Mouse (Mus musculus) layer of hippocampus, postnatal 25 days (tissue): ENCODE results near the gene Rasl10b. TPM values are rescaled to one million over a fixed set of nuclear protein-coding genes. Genes with fewer than 3 reads are reported as not detected.

ENCODE experiments used
- DNase-seq, 2 experiments: peaks; one replicate each; pipeline ENCODE4 v3.0.0; 2022; ENCODE audit warnings: mixed read lengths in 2 of 2, low spot score in 1 of 2; ENCODE audit errors: extremely low spot score in 1 of 2
- total RNA-seq, 2 experiments: library from RNA; stranded (reverse); gene quantifications; 2 replicates each; pipeline ENCODE4 v1.2.3; 2021

Gene Rasl10b
- total RNA-seq, 2 experiments from 2014 or later, result 222 to 242 TPM

DNA sequence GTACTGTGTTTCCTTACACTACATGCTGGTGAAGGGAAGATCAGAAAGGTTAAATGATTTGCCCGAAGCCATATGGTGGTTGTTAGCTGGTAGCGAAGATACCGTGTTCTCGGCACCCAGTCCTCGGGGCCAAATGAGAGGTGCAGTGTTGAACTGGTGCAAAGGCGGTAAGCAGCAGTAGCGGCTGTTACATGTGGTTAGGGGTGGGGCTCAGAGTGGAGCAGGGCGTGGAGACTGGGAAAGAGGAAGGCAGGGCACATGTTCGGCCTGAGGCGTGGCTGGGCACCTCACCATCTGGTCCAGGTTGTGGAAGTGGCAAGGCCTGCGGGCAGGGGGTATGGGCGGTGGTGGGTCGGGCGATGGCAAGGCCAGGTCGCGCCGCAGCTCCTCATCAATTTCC is 18.0 kb downstream of the Rasl10b start:
- no peak for DNase-seq

DNA sequence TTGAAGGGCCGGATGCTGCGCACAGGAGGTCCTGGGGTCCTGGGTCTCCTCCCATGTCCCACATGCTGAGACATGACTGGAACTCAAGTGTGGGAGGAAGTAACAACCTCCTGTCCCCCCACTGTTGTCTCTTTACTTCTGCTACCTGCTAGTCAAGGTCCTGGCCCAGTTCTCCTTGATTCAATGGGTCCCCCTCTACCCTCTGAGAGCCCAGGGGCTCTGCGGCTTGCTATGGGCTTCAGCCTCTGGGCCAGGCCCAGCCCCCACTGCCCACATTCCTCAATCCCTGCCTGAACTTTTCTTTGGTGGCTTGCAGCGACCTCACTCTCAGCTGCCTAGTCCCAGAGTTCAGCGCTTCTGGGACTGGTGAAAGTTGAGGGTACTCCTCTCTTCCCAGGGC is 20.4 kb downstream of the Rasl10b start, which contains the start of gene Gas2l2:
Gene Gas2l2 (minus strand): TSS at position 101 of the 400 bp plus-strand sequence.
- DNase-seq, result no peak

DNA sequence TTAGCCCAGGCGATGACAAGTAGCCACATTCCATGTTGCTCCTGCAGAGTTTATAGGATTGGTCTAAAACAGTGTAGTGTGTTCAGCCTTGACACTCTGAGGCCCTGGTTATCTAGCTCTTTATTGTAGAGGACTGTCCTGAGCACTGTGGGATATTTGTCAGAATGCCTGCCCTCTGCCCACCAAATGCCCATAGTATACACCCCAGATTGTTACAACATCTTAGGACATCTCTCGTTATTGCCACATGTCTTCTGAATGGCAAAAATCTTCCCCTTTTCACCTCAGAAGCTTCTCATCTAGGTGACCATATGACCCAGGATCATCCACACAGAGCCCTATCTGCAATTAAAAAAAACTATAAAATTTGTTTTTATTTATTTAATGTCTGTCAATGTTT is 23.6 kb downstream of the Rasl10b start:
- no peak for DNase-seq

DNA sequence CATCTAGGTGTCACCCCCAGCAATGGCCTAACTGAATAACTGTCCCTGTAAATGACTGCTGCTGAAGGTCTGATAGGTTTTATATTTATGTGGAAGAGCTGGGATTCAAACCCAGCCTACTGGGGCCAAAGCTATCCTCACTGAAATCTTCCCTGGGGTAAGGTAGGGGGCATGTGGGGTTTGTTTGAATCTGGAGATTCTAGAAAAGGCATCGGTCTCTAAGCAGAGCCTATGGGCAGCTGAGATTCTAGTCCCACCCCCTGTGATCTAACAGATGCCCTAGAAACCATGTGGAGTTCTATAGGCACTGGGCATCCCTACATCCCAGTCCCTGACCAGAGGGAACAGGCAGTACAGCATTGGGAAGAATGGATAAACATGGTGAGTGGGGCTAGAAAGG is 28.4 kb downstream of the Rasl10b start, which contains the start of gene 1700020L24Rik:
Gene 1700020L24Rik (plus strand): TSS at position 301 of the 400 bp plus-strand sequence.
- no peak for DNase-seq

DNA sequence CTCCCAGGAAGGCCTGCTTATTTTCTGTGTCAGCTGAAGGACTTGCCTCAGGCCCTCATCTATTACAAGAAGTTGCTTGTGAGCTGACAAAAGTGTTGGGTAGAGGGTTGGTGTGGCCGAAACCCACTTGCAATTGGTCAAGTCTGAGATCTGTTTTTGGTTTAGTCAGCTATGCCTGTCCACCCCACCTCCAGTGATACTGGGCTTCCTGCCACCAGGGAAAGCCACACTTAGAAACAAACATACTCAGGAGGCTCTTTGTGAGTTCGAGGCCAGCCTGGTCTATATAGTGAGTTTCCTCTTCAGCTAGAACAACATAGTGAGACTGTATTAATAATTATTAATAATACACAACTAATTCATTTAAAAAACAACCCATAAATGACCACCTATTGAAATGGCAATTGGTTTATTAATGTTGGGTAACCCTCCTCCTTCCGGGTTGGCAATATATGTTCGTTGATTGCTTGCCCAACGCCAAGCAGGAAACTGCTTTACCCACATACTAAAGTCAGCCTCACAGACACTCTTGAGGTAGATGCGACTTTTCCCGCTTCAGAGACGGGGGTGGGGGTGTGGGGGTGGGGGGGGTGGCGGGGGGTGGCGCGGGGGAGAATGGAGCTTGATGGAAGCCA is 30.6 kb downstream of the Rasl10b start:
- DNase-seq, result no peak

DNA sequence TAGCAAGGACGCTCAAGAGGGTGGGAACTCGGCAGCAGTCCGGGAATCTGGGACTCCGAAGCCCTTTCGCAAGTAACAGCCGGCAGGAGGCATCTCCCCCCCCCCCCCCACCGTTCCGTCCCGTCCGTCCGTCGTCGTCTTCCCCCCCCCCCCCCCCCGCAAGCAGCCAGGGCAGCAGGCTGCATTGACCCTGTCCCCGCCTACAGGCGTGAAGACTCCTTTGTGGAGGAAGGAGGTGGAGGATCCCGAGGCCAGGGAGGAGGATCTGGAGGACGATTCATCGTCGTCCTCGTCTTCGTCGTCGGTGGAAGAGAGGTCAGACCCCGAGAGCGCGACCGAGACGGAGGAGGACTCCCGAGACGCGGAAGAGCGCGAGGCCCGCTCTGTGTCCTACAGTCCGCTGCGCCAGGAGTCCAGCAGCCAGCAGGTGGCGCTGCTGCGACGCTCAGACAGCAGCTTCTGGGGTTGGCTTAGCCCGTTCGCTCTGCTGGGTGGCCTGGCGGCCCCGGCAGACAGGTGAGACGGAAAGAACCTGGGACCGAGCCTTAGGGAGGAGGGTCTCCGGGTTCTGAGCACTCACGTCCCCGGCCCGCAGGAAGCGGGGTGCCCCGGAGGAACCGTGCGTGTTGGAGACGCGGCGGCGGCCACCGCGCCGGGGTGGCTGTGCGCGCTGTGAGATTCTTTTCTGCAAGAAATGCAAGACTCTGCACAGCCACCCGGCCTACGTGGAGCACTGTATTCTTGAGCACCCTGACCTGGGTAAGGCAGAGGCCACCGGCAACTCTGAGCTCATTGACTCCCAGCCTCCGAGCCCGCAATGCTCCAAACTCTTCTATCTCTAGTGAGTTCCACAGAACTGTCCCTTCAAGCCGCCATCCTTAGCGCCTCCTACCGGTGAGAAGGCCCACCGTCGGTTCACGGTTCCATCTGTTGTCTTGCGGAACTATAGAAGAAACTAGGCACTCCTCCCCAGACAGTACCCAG is 31.4 kb downstream of the Rasl10b start:
- peak; percentile 85 to 86 for DNase-seq

DNA sequence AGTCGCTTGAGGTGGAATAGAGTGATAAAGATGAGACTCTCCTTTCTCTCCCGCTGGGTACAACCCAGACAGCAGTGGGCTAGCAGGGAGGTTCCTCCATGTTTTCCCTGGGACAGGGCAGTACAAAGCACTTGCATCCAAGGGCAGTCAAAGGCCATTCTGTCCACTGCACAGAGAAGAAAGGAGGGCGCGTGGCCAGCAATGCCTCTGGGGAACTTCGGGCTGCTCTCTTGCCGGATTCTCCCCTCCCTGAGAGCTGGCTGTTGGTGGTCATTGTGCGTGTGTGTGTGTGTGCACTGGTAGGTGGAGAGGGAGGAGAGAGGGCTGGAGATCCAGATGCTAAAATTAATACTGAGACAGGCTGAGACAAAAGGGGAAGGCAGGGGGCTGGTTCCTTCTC is 32.3 kb downstream of the Rasl10b start:
- DNase-seq, result no peak

DNA sequence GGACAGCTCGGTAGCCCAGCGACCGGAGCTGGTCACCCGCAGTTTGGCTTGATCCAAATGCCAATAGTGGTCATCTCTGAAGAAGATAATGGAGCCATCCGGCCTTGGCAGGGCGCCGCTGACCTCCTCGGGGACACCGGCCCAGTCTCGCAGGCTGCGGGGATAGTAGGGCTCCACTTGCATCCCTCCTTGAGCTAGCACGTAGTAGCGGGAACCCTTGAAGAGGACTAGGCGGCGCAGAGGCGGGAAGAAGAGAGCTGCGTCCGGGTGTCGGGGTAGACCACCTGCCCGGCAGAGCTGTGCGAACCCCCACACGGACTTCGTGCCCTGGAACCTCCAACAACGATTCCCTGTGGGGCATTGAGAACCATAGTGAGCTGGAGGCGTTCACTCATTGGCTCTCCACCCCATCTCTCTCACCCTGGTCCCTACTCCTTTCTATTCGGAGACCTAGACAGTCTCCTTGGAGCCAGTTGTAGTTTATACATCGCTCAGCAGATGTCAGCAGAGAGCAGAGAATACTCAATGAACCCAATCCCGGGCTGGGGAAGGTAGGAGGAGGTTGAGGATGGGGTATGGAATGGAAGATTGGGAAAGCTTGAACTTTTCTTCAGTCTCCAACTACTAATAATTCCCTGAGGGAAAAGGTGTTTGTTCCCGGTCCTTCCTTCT is 33.8 kb downstream of the Rasl10b start:
- peak; percentile 60 to 86 for DNase-seq

DNA sequence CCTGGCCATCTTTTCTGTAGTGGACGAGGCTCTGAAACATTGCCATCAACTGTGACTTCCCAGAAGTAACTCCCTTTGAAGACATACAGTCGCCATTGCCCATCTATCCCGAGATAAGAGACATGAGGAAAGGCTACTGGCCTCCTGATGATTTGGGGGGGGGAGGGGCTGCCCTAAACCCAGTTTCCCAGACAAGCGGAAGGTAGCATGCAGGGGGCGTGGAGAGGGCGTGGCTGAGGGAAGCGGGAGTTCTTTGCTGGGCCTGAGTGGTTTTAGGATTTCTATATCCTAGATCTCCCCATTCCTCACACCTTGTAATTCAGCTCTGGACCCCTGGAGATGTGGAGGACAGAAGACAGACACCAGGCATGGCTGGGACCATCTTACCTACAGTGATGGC is 34.9 kb downstream of the Rasl10b start:
- DNase-seq, result no peak

DNA sequence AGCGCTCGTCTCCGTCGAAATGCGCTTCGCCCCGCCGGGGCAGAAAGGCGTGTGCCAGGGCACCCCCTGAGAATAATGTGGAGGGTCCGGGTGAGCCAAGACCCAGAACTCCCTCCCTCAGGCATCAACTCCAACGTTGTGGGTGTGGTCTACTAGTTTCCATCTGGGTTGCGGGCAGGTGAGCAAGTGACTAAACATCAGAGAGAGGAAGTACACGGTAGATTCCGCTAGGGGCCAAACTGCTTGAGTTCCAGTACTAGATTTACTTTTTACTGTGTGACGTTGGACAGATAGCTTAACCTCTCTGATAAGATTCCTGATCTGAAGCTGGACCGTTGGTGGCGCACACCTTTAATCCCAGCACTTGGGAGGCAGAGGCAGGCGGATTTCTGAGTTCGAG is 36.1 kb downstream of the Rasl10b start:
- no peak for DNase-seq

DNA sequence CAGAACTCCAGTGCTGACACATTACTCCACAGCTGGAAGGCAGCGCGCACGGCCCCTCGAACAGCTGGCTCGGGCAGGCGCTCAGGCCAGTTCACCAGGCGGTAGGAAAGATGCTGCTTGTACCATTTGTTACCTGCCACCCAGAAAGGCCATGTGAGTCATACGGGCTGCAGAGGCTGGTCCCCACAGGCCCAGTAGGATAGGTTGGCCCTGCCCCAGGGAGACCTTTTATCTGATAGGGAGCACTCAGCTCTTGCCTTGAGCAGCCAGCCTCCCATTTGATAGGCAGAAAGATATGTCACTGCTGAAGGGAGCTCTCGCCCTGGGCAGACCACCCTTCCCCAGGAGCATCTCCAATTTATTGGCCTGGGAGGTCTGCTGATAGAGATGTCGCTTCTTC is 38.7 kb downstream of the Rasl10b start:
- DNase-seq, result no peak

DNA sequence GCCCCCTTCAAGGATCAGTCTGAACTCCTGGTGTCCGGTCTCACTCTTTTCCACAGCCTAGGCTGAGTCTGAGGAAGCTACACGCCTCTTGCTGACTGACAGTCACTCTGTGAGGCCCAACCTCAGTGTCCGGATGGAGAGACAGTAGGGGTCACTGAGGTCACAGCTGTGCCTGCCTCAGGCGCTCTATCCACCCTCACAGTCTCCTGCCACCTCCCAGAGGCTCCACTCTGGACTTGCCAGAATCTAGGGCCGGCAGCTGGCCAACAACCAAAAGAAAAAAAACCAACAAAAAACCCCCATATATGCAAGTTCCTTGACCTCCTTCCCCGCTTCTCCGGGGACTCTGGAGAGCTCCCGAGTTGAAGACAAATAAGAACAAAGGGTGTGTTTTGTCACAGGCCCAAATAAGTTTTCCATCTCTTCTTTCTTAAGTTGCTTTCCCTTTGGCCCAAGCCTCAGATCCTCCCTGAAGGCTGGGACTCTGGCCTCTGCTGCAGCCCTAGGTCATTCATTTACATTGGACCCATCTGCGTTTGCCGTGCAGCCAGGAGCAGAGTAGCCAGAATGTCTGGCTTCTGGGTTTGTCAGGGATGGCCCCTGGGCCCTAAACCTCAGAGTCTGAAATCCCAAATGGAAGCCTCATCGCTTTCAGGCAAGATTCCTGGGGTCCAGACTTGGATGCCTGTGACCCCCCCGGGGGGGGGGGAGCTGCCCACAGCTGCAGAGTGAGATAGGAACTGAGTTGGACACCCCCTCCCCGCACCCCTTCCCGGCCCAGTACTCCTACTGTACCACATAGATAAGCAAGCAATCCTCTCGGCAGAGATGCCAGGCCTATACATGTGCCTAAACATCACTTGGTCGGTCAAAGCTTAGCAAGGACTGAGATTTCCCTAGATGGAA is 39.3 kb downstream of the Rasl10b start:
- no peak for DNase-seq

DNA sequence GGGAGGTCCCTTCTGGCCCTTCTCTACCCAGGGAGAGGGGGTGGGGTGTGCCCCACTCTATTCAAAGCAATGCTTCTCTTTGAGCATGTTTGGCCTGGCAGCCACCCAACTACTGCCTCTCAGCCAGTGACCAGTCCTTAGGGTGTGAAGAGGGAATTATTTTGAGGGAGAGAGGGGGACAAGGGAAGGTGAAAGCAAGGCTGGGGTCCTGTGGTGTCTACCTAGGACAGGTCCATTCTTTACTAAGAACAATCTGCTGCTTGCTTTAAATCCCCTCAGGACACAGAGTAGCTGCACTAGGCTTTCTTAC is 39.9 kb downstream of the Rasl10b start:
- no peak for DNase-seq

DNA sequence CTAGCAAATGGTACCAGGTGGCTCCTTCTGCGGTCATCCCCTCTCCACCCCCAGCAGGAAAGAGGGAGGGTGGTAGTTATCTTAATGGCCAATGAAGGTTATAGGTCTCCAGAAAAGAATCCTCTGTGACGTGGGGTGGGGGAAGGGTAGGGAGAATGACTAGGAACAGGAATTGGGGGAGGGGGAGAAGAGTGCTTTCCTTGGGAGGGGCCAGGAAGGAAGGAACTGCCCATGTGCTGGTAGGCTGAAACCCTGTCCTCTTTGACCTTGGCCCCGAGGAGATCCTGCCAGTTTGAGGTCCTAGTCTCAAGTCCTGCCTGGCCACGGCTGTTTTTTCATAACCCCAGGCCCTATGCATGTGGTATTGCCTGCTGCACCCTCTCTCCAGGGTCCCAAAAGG is 40.4 kb downstream of the Rasl10b start:
- no peak for DNase-seq

DNA sequence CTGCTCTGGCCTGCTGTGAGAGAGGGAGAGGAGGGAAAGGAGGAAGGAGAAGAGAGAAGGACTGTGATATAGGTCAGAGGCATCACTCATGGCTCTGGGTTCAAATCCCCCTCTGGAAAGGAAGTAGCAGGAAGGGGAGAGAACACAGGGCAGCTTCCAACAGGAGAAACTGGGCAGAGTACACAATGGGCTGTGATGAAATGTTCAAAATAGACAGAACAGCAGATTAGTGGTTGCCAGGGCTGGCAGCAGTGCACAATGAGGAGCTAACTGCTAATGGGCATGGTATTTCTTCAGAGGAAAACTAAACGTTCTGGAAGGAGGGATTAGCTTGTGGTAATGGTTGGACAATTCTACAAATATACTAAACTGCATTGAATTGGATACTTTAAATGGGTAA is 41.6 kb downstream of the Rasl10b start:
- DNase-seq, result no peak

DNA sequence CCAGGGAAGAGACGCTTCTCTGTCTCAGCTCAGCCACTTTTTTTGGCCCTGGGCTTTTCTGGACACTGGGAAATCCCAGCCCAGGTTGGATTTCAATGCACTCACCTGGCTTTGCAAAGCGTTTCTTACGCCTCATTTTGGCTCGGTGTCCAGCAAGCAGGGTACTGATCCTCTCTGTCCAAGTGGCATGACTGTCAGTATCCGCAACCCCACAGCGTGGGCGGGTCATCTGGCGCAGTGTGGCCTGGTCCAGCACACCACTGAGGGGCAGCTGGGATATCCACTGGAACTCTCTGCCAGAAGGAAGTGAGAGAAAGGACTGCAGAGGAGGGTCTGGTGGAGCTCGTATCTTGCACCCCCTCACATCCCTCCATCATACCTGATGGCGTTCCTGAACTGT is 42.3 kb downstream of the Rasl10b start:
- no peak for DNase-seq

DNA sequence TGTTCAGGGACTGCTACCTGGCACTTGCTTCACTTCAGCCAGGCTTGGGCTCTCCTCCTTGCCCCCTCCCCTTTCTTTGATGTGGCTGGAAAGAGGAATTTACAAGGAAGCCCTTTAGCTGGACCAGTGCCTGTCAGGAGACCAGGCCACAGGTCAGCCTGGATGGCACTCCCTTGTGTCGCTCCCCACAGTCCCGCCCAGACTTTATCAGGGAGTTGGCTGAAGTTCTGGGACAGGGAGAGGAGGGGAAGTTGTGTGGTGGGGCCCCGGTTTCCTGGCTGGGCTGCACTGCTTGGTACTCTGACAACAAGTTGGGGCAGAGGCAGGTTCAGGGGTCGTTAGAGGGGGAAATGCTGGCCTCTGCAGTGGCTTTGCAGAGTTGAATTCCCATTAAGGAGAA is 45.6 kb downstream of the Rasl10b start:
- no peak for DNase-seq

DNA sequence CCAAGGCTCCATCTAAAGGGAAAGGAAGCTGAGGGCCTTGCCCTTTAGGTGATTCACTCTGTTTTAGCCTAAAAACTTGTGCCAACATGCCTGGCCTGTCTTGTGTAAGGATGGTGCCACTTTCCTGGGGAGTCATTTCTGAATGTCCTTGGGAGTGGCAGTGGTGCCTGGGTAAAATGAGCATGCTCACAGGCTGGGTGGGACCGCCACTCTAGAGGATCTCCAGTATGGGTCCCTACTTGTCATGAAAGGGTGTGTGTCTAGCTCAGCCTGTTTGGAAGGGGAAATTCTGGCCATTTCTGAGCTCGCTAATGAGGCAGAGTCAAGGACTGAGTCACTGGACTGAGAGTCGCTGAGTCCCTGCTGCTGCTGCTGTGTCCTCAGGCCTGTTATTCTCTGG is 46.7 kb downstream of the Rasl10b start:
- DNase-seq, result no peak

DNA sequence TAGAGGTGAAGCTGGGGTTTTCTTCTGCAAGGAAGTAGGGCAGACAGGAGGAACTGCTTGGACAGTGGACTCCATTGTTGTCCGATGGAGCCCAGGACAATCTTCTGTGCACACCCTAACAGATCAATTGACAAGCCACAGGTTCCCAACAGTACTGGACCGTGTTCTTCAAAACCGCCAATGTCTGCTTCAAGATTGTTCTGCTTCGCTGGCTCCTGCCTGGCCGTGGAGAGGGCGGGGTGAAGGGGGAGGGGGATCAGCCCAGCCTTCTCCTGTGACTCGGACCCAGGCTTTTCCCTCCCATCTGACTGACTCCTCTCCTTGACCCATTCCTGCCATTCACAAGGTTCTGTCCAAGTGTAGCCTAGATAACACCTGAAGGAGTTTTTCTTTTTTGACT is 48.3 kb downstream of the Rasl10b start:
- no peak for DNase-seq

DNA sequence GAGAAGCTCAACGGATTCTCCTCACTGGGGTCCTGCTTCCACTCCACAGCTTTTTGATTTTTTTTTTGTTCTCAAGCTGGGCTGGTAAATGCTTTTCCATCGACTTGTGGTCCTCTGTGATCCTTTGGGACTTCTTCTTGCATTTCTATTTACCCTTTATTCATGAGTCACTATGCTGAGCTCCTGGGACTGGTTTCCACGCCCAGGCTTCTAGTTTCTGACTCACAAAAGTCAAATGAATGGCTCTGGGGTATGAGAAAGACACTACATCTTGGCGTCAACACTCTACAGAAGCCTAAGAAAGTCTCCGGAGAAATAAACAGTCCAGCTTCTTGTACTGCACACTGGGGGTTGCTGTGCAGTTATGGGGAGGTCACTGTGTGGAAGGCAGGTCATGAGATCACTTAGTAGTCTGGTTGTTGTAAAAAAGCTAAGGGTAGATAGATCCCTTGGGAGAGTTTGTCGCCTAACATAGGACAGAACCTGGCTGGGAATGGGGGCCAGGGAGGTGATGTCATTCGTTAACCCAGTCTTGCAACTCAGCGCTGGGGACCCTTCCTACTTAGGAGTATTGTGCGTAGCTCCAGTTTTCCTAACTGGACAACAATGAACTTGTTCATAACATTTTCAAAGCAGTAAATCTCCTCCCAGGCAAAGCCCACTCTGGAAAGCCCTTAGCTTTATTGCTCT is 49.1 kb downstream of the Rasl10b start:
- DNase-seq, result no peak
